Mouse (Mus musculus): ENCODE measurements around the gene Kctd12. TPM values are rescaled to one million over a fixed set of nuclear protein-coding genes. Genes with fewer than 3 reads are reported as not detected.

Gene Kctd12
- polyA plus RNA-seq (2012; fragmentation: generic; extraction: Trizol), result 0.02 TPM
- long read RNA-seq, experiment 1, result 0 reads
- long read RNA-seq, experiment 2, result 0 reads

- no peaks in the 10 kb centered on the region for H3K36me3 ChIP-seq (ENCODE audit: control insufficient read depth, insufficient read depth)
- no peak within 1 kb of the TSS for H3K4me3 ChIP-seq (ENCODE audit: insufficient read depth, poor library complexity, severe bottlenecking)
- TF ChIP-seq MYOD1 (IDR thresholded peaks at IDR 0.05; ENCODE audit: control insufficient read depth, insufficient read length, low read depth), result no peak
Observed at GRCm38 (mm10) chr14:102982627-102983540, at the start of gene Kctd12. Gene Kctd12 (minus strand): TSS chr14:102982637.

DNA sequence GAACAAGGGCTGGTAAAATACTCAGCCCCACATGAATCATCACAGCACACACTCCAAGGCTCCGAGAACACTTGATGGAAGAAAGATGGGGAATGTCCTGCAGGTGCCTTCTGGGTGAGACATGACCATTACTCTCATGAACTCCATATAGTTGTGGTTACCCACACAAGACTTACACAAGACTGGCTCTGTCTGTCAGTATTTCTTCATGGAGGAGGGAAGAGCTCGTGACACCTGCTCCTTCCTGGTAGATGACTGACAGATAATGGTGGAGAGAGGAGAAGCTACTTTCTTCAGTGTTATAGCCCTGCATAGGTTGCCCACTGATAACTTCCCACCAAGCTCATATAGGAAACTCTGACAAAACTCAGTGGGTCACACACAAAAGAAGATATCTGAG lies 46.8 kb upstream of the Kctd12 start:
- no peaks in the 10 kb centered on the region for H3K36me3 ChIP-seq (ENCODE audit: control insufficient read depth, insufficient read depth)
- H3K79me2 ChIP-seq (ENCODE audit: control insufficient read depth, insufficient read depth), result no peaks in the 10 kb centered on the region
- H3K79me3 ChIP-seq (ENCODE audit: low read depth), result no peaks in the 10 kb centered on the region
- H3K27me3 ChIP-seq (ENCODE audit: control insufficient read depth, insufficient read depth, insufficient read length), result no peaks in the 10 kb centered on the region
- TF ChIP-seq MYOG (IDR thresholded peaks at IDR 0.05; ENCODE audit: control insufficient read depth, extremely low read depth, insufficient read length), result no peak
- TF ChIP-seq CEBPB (IDR thresholded peaks at IDR 0.05; ENCODE audit: low read depth), result no peak
- no peak for TF ChIP-seq MYOD1 (IDR thresholded peaks at IDR 0.05; ENCODE audit: control insufficient read depth, insufficient read length, low read depth)
- H3ac ChIP-seq (ENCODE audit: control insufficient read depth, insufficient read length, low read depth), result no peak overlapping the region
- H3K4me3 ChIP-seq (ENCODE audit: insufficient read depth, poor library complexity, severe bottlenecking), result no peak overlapping the region

More at GRCm38 (mm10) chr14:102982627-102983540, at the start of gene Kctd12:
- Histone ChIP-seq H3K79me3 (ENCODE audit: low read depth) (no peaks in the 10 kb centered on the region), H3ac (ENCODE audit: control insufficient read depth, insufficient read length, low read depth) (no peak within 1 kb of the TSS), H3K27me3 (ENCODE audit: control insufficient read depth, insufficient read depth, insufficient read length) (peaks cover 15% of the 10 kb centered on the region), H3K79me2 (ENCODE audit: control insufficient read depth, insufficient read depth) (no peaks in the 10 kb centered on the region)

GRCm38 (mm10) chr14:103020046-103020445 lies 37.6 kb upstream of the Kctd12 start:
- Histone ChIP-seq H3ac (ENCODE audit: control insufficient read depth, insufficient read length, low read depth) (no peak overlapping the region), H3K4me3 (ENCODE audit: insufficient read depth, poor library complexity, severe bottlenecking) (no peak overlapping the region), H3K36me3 (ENCODE audit: control insufficient read depth, insufficient read depth) (no peaks in the 10 kb centered on the region), H3K79me3 (ENCODE audit: low read depth) (no peaks in the 10 kb centered on the region), H3K79me2 (ENCODE audit: control insufficient read depth, insufficient read depth) (no peaks in the 10 kb centered on the region), H3K27me3 (ENCODE audit: control insufficient read depth, insufficient read depth, insufficient read length) (no peaks in the 10 kb centered on the region)
- TF ChIP-seq MYOD1 (IDR thresholded peaks at IDR 0.05; ENCODE audit: control insufficient read depth, insufficient read length, low read depth), result no peak
- TF ChIP-seq MAX (IDR thresholded peaks at IDR 0.05), result no peak
- TF ChIP-seq USF1 (IDR thresholded peaks at IDR 0.05; ENCODE audit: low read depth), result no peak
- TF ChIP-seq CTCF (IDR thresholded peaks at IDR 0.05; ENCODE audit: control insufficient read depth, insufficient read depth, insufficient read length), result no peak
- TF ChIP-seq MYOG (IDR thresholded peaks at IDR 0.05; ENCODE audit: control insufficient read depth, extremely low read depth, insufficient read length), result no peak
- TF ChIP-seq CEBPB (IDR thresholded peaks at IDR 0.05; ENCODE audit: low read depth), result no peak
- no peak for TF ChIP-seq FOSL1 (IDR thresholded peaks at IDR 0.05; ENCODE audit: insufficient read depth, low read length, poor library complexity, severe bottlenecking)

GRCm38 (mm10) chr14:103017009-103017408 lies 34.6 kb upstream of the Kctd12 start:
- no peaks in the 10 kb centered on the region for H3K36me3 ChIP-seq (ENCODE audit: control insufficient read depth, insufficient read depth)
- TF ChIP-seq CEBPB (IDR thresholded peaks at IDR 0.05; ENCODE audit: low read depth), result no peak
- no peak for TF ChIP-seq FOSL1 (IDR thresholded peaks at IDR 0.05; ENCODE audit: insufficient read depth, low read length, poor library complexity, severe bottlenecking)
- TF ChIP-seq MAX (IDR thresholded peaks at IDR 0.05), result no peak
- TF ChIP-seq MYOG (IDR thresholded peaks at IDR 0.05; ENCODE audit: control insufficient read depth, extremely low read depth, insufficient read length), result no peak
- no peak for TF ChIP-seq MYOD1 (IDR thresholded peaks at IDR 0.05; ENCODE audit: control insufficient read depth, insufficient read length, low read depth)
- no peak for TF ChIP-seq CTCF (IDR thresholded peaks at IDR 0.05; ENCODE audit: control insufficient read depth, insufficient read depth, insufficient read length)
- TF ChIP-seq USF1 (IDR thresholded peaks at IDR 0.05; ENCODE audit: low read depth), result no peak
- no peaks in the 10 kb centered on the region for H3K79me3 ChIP-seq (ENCODE audit: low read depth)
- no peaks in the 10 kb centered on the region for H3K27me3 ChIP-seq (ENCODE audit: control insufficient read depth, insufficient read depth, insufficient read length)
- H3K4me3 ChIP-seq (ENCODE audit: insufficient read depth, poor library complexity, severe bottlenecking), result no peak overlapping the region
- no peaks in the 10 kb centered on the region for H3K79me2 ChIP-seq (ENCODE audit: control insufficient read depth, insufficient read depth)
- H3ac ChIP-seq (ENCODE audit: control insufficient read depth, insufficient read length, low read depth), result no peak overlapping the region

DNA sequence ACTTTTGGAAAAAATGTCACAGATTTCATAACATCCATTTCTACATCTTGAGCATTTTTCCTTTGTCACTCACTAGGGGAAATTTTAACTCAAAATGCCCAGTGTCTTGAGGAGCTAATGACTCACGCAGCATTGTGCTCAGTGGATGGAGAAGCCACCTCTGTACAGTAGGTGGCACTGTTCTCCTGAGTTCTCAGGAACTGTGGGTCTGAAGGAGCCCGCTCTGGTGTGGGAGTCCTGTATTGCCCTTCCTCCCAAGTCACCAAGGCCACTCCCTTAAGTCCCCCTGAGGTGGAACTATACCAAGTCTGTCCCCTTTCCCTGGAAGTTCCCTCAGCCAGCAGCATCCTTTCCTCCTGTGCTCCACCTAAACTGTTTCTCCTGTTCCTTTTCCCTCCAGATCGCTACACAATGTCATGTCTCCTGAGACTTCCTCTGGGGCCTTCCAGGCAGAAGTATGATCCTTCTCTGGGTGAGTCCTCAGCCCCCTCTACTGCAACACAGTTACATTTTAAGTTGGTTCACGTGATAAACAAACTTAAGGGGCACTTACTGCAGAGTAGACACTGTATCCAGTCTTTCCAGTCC lies 30.2 kb upstream of the Kctd12 start:
- H3ac ChIP-seq (ENCODE audit: control insufficient read depth, insufficient read length, low read depth), result no peak overlapping the region
- TF ChIP-seq CTCF (IDR thresholded peaks at IDR 0.05; ENCODE audit: control insufficient read depth, insufficient read depth, insufficient read length) (peak; percentile 67), MYOG (IDR thresholded peaks at IDR 0.05; ENCODE audit: control insufficient read depth, extremely low read depth, insufficient read length) (no peak)
- no peaks in the 10 kb centered on the region for H3K36me3 ChIP-seq (ENCODE audit: control insufficient read depth, insufficient read depth)
- H3K79me3 ChIP-seq (ENCODE audit: low read depth), result no peaks in the 10 kb centered on the region
- H3K79me2 ChIP-seq (ENCODE audit: control insufficient read depth, insufficient read depth), result no peaks in the 10 kb centered on the region
- no peak overlapping the region for H3K4me3 ChIP-seq (ENCODE audit: insufficient read depth, poor library complexity, severe bottlenecking)
- H3K27me3 ChIP-seq (ENCODE audit: control insufficient read depth, insufficient read depth, insufficient read length), result no peaks in the 10 kb centered on the region

GRCm38 (mm10) chr14:103011782-103012181 lies 29.3 kb upstream of the Kctd12 start:
- no peak for TF ChIP-seq MYOG (IDR thresholded peaks at IDR 0.05; ENCODE audit: control insufficient read depth, extremely low read depth, insufficient read length)
- no peak overlapping the region for H3ac ChIP-seq (ENCODE audit: control insufficient read depth, insufficient read length, low read depth)
- no peaks in the 10 kb centered on the region for H3K27me3 ChIP-seq (ENCODE audit: control insufficient read depth, insufficient read depth, insufficient read length)
- H3K79me3 ChIP-seq (ENCODE audit: low read depth), result no peaks in the 10 kb centered on the region
- no peak overlapping the region for H3K4me3 ChIP-seq (ENCODE audit: insufficient read depth, poor library complexity, severe bottlenecking)
- H3K79me2 ChIP-seq (ENCODE audit: control insufficient read depth, insufficient read depth), result no peaks in the 10 kb centered on the region
- no peaks in the 10 kb centered on the region for H3K36me3 ChIP-seq (ENCODE audit: control insufficient read depth, insufficient read depth)
